Mouse (Mus musculus) megakaryocyte, adult 5-6 weeks (primary cell): ENCODE data around the gene Fbxl17. TPM values are rescaled to one million over a fixed set of nuclear protein-coding genes. Genes with fewer than 3 reads are reported as not detected.

Experiments used
- ATAC-seq: 2 replicates; pipeline ENCODE4 v1.8.0; 2016; ENCODE audit warnings: mild to moderate bottlenecking, inconsistent platforms; ENCODE audit not compliant: poor library complexity, severe bottlenecking
- total RNA-seq, 2 experiments: library from RNA; stranded (forward) in 1 of 2; stranded (reverse) in 1 of 2; fragments of 153-499, 151-499 nt in 1 of 2; fragments of 221-1000, 200-1000 nt in 1 of 2; gene quantifications; 2 replicates each; pipeline versions ENCODE4 v1.2.3 to v1.2.4; 2015 to 2017

The Fbxl17 gene
- total RNA-seq, 2 experiments from 2014 or later, result 5.1 to 13.0 TPM

- ATAC-seq, result no peak
Observed at GRCm38 (mm10) chr17:63287413-63287812, 212.4 kb downstream of the Fbxl17 start.

GRCm38 (mm10) chr17:63285265-63285939, 214.4 kb downstream of the Fbxl17 start:
- no peak for ATAC-seq

- no peak for ATAC-seq
Observed at GRCm38 (mm10) chr17:63284074-63284473, 215.7 kb downstream of the Fbxl17 start.

- no peak for ATAC-seq
Observed at GRCm38 (mm10) chr17:63282004-63282403, 217.8 kb downstream of the Fbxl17 start.

- ATAC-seq, result no peak
Observed at GRCm38 (mm10) chr17:63280990-63281389, 218.8 kb downstream of the Fbxl17 start.

- peak; percentile 52 for ATAC-seq
Observed at GRCm38 (mm10) chr17:63279144-63279543, 220.7 kb downstream of the Fbxl17 start.

- ATAC-seq, result no peak
Observed at GRCm38 (mm10) chr17:63273353-63273752, 226.5 kb downstream of the Fbxl17 start.

- ATAC-seq, result no peak
Observed at GRCm38 (mm10) chr17:63272914-63273313, 226.9 kb downstream of the Fbxl17 start.

- no peak for ATAC-seq
Observed at GRCm38 (mm10) chr17:63271000-63271399, 228.8 kb downstream of the Fbxl17 start.

GRCm38 (mm10) chr17:63270513-63270912, 229.3 kb downstream of the Fbxl17 start:
- ATAC-seq, result no peak

GRCm38 (mm10) chr17:63262674-63263073, 237.1 kb downstream of the Fbxl17 start:
- ATAC-seq, result no peak

- peak; percentile 56 for ATAC-seq
Observed at GRCm38 (mm10) chr17:63261508-63262141, 238.2 kb downstream of the Fbxl17 start.

GRCm38 (mm10) chr17:63259091-63259490, 240.7 kb downstream of the Fbxl17 start:
- no peak for ATAC-seq

- ATAC-seq, result no peak
Observed at GRCm38 (mm10) chr17:63246144-63246619, 253.6 kb downstream of the Fbxl17 start.

GRCm38 (mm10) chr17:63245472-63245871, 254.3 kb downstream of the Fbxl17 start:
- no peak for ATAC-seq

- ATAC-seq, result no peak
Observed at GRCm38 (mm10) chr17:63242761-63243160, 257.1 kb downstream of the Fbxl17 start.

GRCm38 (mm10) chr17:63240731-63241106, 259.1 kb downstream of the Fbxl17 start:
- ATAC-seq, result no peak

- ATAC-seq, result no peak
Observed at GRCm38 (mm10) chr17:63240021-63240730, 259.6 kb downstream of the Fbxl17 start.

- no peak for ATAC-seq
Observed at GRCm38 (mm10) chr17:63236846-63237245, 263.0 kb downstream of the Fbxl17 start.

GRCm38 (mm10) chr17:63236221-63236620, 263.6 kb downstream of the Fbxl17 start:
- ATAC-seq, result no peak

- no peak for ATAC-seq
Observed at GRCm38 (mm10) chr17:63235821-63236220, 264.0 kb downstream of the Fbxl17 start.

GRCm38 (mm10) chr17:63229111-63229510, 270.7 kb downstream of the Fbxl17 start:
- no peak for ATAC-seq
